24 mouse cellular contexts compared by ENCODE assay signal in genomic region chr1:14609054-14609453, GRCm38 (mm10).
DNase-seq lines count a peak whose midpoint lies in the region; ATAC-seq and TF ChIP-seq lines count a peak whose summit lies in the region.
"Had no signal": no experiment of that assay in that cellular context is flagged by ENCODE, and none has a peak within 500 bp of the region (broad histone marks: within the 10 kb centered on the region; RNA-seq: fewer than 3 reads in every experiment).

No protein-coding gene starts in this region.

- ATAC-seq in lung, embryonic 14.5 days (ENCODE audit: insufficient read depth): peak; percentile 77; the same call in 1 of the 2 replicates
- peak; percentile 35; the same call in 1 of the 2 replicates for ATAC-seq in lung, postnatal 0 days
- ATAC-seq in liver, embryonic 12.5 days: no peak
- ATAC-seq: CD4-positive, CD25-positive, alpha-beta regulatory T cell, adult 4 months; forebrain, postnatal 0 days; intestine, embryonic 16.5 days had no signal

- 0 out of 2 replicates have a peak, but pooled peaks have one; percentile 11 for TF ChIP-seq EP300 in lung, postnatal 0 days (IDR thresholded peaks at IDR 0.05)

- no peak for TF ChIP-seq POLR2A in lung, adult 2 months (IDR thresholded peaks at IDR 0.05; ENCODE audit: borderline replicate concordance, extremely low read depth, low read depth, low read length)

- TF ChIP-seq CTCF in lung, embryonic 14.5 days (IDR thresholded peaks at IDR 0.05; ENCODE audit: low read depth): no peak
- no peak for TF ChIP-seq CTCF in lung, adult 2 months (IDR thresholded peaks at IDR 0.05; ENCODE audit: insufficient read depth, low read length)
- no peak for TF ChIP-seq CTCF in lung, postnatal 0 days (IDR thresholded peaks at IDR 0.05)

- H3K4me2 ChIP-seq in lung, embryonic 14.5 days: no peak overlapping the region
- H3K4me2 ChIP-seq in lung, postnatal 0 days (replicated peaks; ENCODE audit: low read depth, low read length): no peak overlapping the region
- H3K4me2 ChIP-seq in liver, embryonic 12.5 days: no peak overlapping the region
- H3K4me2 ChIP-seq: embryonic facial prominence, embryonic 15.5 days; heart, embryonic 11.5 days; hindbrain, embryonic 14.5 days; limb, embryonic 12.5 days; liver, embryonic 13.5 days; midbrain, embryonic 12.5 days; neural tube, embryonic 12.5 days had no signal

- 0 out of 2 replicates have a peak, but pooled peaks cover 2% of the 10 kb centered on the region for H3K4me1 ChIP-seq in lung, embryonic 14.5 days (ENCODE audit: insufficient read depth)
- no peaks in the 10 kb centered on the region for H3K4me1 ChIP-seq in lung, adult 2 months (ENCODE audit: control insufficient read depth, insufficient read depth, low read length)
- no peaks in the 10 kb centered on the region for H3K4me1 ChIP-seq in lung, postnatal 0 days (ENCODE audit: insufficient read depth, low read depth, low read length)
- no peaks in the 10 kb centered on the region for H3K4me1 ChIP-seq in liver, embryonic 12.5 days
- H3K4me1 ChIP-seq: embryonic facial prominence, embryonic 15.5 days; limb, embryonic 12.5 days; liver, embryonic 13.5 days; midbrain, embryonic 12.5 days; neural tube, embryonic 12.5 days had no signal

- no peak overlapping the region for H3K4me3 ChIP-seq in lung, embryonic 14.5 days (ENCODE audit: low read depth, low read length)
- H3K4me3 ChIP-seq in lung, adult 2 months (replicated peaks; ENCODE audit: extremely low read depth, low read depth, low read length): no peak overlapping the region
- no peak overlapping the region for H3K4me3 ChIP-seq in lung, postnatal 0 days (ENCODE audit: low read depth, low read length)
- no peak overlapping the region for H3K4me3 ChIP-seq in liver, embryonic 12.5 days
- H3K4me3 ChIP-seq: embryonic facial prominence, embryonic 15.5 days; limb, embryonic 12.5 days; liver, embryonic 13.5 days; midbrain, embryonic 12.5 days; neural tube, embryonic 12.5 days had no signal

- no peak overlapping the region for H3K9ac ChIP-seq in lung, embryonic 14.5 days
- H3K9ac ChIP-seq in lung, postnatal 0 days (replicated peaks; ENCODE audit: low read depth): no peak overlapping the region
- no peak overlapping the region for H3K9ac ChIP-seq in liver, embryonic 12.5 days
- H3K9ac ChIP-seq: embryonic facial prominence, embryonic 15.5 days; forebrain, postnatal 0 days; hindbrain, embryonic 14.5 days; limb, embryonic 12.5 days; liver, embryonic 13.5 days; midbrain, embryonic 12.5 days; neural tube, embryonic 12.5 days had no signal

- 5% methylated on average over 2 of the region's 2 CpGs for WGBS in lung, embryonic 14.5 days
- 23% methylated on average over 2 of the region's 2 CpGs for WGBS in lung, adult 2 months
- 3% methylated on average over 2 of the region's 2 CpGs for WGBS in lung, postnatal 0 days
- WGBS in liver, embryonic 12.5 days (ENCODE audit: insufficient replicate concordance): 41% methylated on average over 2 of the region's 2 CpGs

- H3K27me3 ChIP-seq in lung, embryonic 14.5 days (ENCODE audit: insufficient read depth, low read length): no peaks in the 10 kb centered on the region
- no peaks in the 10 kb centered on the region for H3K27me3 ChIP-seq in lung, postnatal 0 days (replicated peaks; ENCODE audit: insufficient read depth, low read length)
- H3K27me3 ChIP-seq in liver, embryonic 12.5 days (replicated peaks): no peaks in the 10 kb centered on the region
- H3K27me3 ChIP-seq: embryonic facial prominence, embryonic 15.5 days; limb, embryonic 12.5 days; liver, embryonic 13.5 days; midbrain, embryonic 12.5 days; neural tube, embryonic 12.5 days had no signal

- H3K27ac ChIP-seq in lung, embryonic 14.5 days (ENCODE audit: low read depth): no peak overlapping the region
- H3K27ac ChIP-seq in lung, postnatal 0 days (ENCODE audit: low read length): no peak overlapping the region
- no peak overlapping the region for H3K27ac ChIP-seq in liver, embryonic 12.5 days
- H3K27ac ChIP-seq: embryonic facial prominence, embryonic 15.5 days; hindbrain, embryonic 14.5 days; limb, embryonic 12.5 days; liver, embryonic 13.5 days; midbrain, embryonic 12.5 days; neural tube, embryonic 12.5 days; stomach, postnatal 0 days had no signal

- DNase-seq in heart, postnatal 4 days: peak; percentile 6
- DNase-seq in heart, adult 9 months (ENCODE audit: low spot score in 2 of 2): no peak
- peak; percentile 85 for DNase-seq in lung, embryonic 14.5 days
- DNase-seq in lung, adult 2 months: no peak
- peak; percentile 47 for DNase-seq in lung, postnatal 0 days (ENCODE audit: low spot score)
- DNase-seq in thymus, postnatal 36 days: no peak
- DNase-seq in yolk sac, embryonic 10.5 days (ENCODE audit: low spot score): no peak
- DNase-seq: adrenal gland, postnatal 25 days; cerebellum, adult 11-12 months; forebrain, postnatal 0 days; liver, embryonic 13.5 days; right cerebral cortex, adult 18-20 months; thymus, postnatal 14 days had no signal

- no peaks in the 10 kb centered on the region for H3K9me3 ChIP-seq in lung, embryonic 14.5 days (ENCODE audit: low read depth, low read length)
- H3K9me3 ChIP-seq in lung, postnatal 0 days (ENCODE audit: low read length): no peaks in the 10 kb centered on the region
- H3K9me3 ChIP-seq in liver, embryonic 12.5 days (replicated peaks): no peaks in the 10 kb centered on the region
- H3K9me3 ChIP-seq: embryonic facial prominence, embryonic 15.5 days; G1E; limb, embryonic 12.5 days; liver, embryonic 13.5 days; midbrain, embryonic 12.5 days; neural tube, embryonic 12.5 days had no signal

- no peaks in the 10 kb centered on the region for H3K36me3 ChIP-seq in lung, embryonic 14.5 days (ENCODE audit: insufficient read depth)
- no peaks in the 10 kb centered on the region for H3K36me3 ChIP-seq in lung, postnatal 0 days (ENCODE audit: insufficient read depth, low read length)
- H3K36me3 ChIP-seq in liver, embryonic 12.5 days: no peaks in the 10 kb centered on the region
- H3K36me3 ChIP-seq: embryonic facial prominence, embryonic 15.5 days; G1E; limb, embryonic 12.5 days; liver, embryonic 13.5 days; midbrain, embryonic 12.5 days; neural tube, embryonic 12.5 days had no signal

Comparison
In these comparisons a context has a peak if more than half of its experiments do, and no peak if none do; other contexts are left out.
1. DNase-seq: peak in heart, postnatal 4 days (single experiment), lung, embryonic 14.5 days (single experiment) and lung, postnatal 0 days (single experiment); none in heart, adult 9 months (0 of 2), lung, adult 2 months (single experiment), thymus, postnatal 36 days (0 of 2) and yolk sac, embryonic 10.5 days (single experiment).